Mouse (Mus musculus) forebrain, embryonic 13.5 days (tissue): Measurements from ENCODE around the gene Rasl11a. TPM values are rescaled to one million over a fixed set of nuclear protein-coding genes. Genes with fewer than 3 reads are reported as not detected.

Experiments
- polyA plus RNA-seq: library from polyadenylated mRNA; unstranded; fragments of >200 nt; fragmentation: Nextera tagmentation; extraction: Ambion mirVana; gene quantifications from 2 replicates; pipeline ENCODE4 v1.2.1, GENCODE M21; 2015

Gene Rasl11a
- polyA plus RNA-seq, 1 experiment from 2014 or later = 17.8 TPM

Other genes starting within 250 kb of the Rasl11a start
- 11.0 and 13.5 TPM in 2 replicates for gene Usp12, start 50.1 kb upstream of the Rasl11a start, polyA plus RNA-seq
- 427 and 455 TPM in 2 replicates for gene Rpl21, start 12.2 kb upstream of the Rasl11a start, polyA plus RNA-seq
- gene Gtf3a, start 103.6 kb downstream of the Rasl11a start, polyA plus RNA-seq = 107 and 120 TPM in 2 replicates
- 23.4 and 23.9 TPM in 2 replicates for gene Mtif3, start 118.7 kb downstream of the Rasl11a start, polyA plus RNA-seq
- 4.7 and 5.6 TPM in 2 replicates for gene Lnx2, start 231.5 kb downstream of the Rasl11a start, polyA plus RNA-seq
- gene Polr1d, start 232.0 kb downstream of the Rasl11a start, polyA plus RNA-seq = 105 and 118 TPM in 2 replicates